Mouse (Mus musculus): ENCODE results near the gene Htr6.

Htr6 gene

DNA sequence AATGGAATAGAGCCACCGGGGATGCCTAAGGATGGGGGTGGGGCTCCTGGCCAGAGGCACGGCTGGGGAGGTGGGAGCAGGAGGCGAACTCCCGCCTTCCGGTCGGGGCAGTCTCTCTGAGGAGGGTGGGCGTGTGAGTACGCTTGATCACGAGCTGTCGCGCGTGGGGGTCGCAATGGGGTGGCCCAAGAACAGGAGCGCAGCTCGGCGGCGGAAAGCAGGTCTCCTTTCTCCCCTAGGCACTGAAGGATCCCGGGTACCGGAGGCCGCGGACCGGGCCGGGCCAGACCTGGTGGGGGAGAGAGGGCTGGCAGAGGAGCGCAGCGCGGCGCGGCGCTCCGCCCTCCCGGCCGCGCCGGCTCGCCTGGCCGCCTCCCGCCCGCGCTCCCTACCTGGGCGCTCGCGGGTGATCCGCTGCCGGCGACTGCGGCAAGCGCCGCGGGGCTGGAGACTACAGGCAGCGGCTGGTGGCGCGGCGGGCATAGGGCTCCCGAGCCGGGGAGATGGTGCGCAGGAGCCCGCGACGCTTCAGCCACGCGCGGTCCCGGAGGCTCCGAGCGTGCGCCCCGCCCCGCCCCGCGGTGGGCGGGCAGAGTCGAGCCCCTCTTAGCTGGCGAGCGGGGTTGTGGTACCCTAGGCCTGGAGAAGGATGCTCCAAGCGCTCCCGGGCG lies at the start of gene Htr6:
TSS of gene Htr6 (minus strand) at position 530 of the 671 bp plus-strand sequence.
- no peak for DNase-seq

DNA sequence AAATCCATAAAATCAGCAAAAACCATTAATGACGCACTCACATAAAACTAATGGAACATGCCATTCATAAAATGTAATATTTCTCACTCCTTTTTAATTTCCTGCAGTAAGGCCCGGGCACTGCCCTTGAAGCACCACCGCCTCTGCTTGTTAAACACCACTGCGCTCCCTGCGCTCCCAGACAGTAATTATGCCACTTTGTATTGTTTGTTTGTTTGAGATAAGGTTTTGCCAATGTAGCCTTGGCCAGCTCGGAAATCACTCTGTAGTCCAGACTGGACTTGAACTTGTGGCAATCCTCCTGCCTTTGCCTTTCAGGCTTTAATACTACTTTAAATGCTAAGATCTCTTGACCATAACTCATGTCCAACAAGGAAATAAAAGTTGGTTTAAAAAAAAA lies 49.6 kb upstream of the Htr6 start:
- DNase-seq: no peak

DNA sequence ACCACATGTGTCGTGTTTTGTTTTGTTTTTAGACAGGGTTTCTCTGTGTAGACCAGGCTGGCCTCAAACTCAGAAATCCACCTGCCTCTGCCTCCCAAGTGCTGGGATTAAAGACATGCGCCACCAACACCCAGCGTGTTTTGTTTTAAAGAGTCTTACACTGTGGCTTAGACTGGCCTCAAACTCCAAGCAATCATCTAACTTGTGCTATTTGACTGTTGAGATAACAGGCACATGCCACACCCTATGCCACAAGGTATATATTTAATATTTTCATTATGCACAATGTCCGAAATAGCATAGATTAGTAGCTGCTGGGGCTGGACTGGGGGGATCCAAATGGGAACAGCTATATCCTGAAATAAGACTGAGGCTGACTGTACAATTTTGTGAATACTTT lies 47.2 kb upstream of the Htr6 start:
- DNase-seq: no peak

DNA sequence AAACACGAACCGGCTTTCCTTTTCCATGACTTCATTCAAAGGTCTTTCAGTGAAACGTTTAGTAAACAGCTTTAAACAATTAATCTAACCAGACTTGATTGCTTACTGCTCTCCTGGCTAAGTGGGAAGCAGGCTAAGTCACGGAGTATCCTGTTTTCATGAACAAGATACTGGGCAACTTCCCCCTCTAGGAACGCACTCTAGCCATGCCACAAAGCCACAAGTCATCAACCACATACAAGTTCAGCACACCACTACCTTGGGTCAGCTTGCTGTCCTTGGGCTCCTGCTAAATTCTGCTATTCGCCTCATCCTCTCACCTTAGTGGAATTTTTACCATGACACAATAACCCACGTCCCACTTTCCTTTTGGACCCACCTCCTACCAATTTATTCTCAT lies 45.6 kb upstream of the Htr6 start:
- DNase-seq: no peak

DNA sequence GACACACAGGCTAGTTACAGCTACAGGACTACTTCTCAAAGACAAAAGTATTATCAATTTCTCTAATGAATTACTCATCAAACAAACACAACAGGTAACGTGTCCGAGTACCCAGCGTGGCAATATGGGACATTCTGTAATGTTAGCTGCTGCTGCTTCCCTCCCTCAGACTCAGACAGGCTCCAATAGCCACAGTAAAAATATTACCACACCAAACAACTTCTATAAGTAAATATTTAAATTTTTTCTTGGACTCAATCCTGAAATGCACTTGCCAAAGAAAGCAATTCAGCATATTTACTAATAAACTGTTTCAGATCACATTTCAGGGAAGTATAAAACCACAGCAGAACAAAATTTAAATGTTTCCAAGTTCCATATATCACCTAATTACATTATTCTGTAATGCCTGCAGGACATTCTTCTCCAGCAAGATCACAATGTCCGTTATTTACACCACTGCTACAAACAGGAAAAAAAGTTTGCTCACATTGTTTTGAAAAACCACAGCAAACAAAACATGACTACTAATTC lies 45.0 kb upstream of the Htr6 start:
- no peak for DNase-seq

DNA sequence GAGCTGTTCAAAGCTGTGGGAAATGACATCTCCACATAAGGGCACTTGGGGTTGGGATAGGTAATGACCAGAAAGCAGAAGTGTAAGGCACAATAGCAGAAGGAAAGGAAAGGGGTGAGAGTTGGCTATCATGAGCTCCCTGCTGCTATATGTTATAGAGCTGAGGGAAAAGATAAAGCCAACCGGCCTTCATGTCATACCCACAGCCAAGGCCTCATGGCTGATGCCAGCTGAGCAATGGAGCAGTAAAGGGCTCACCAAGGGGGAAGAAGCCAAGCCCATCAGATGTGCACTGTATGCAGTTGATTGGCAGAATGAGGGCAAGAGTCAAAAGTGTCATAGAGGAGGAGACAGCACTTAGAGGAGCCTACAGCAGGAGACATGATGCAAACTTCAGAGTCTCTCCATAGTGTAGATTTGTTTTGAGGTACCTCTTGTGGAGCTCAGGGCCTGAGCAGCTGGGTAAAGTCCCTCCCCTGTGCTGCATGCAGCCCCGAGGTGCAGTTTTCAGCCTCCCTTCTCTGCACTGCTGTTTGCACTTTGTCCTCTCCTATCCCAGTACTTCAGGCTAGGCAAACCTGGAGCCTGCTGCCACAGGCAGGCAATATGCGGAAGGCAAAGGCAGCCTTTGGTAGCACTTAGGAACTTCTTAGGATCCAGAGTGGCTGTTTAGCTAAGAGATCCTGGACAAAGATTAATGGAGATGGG lies 41.1 kb upstream of the Htr6 start:
- no peak for DNase-seq

DNA sequence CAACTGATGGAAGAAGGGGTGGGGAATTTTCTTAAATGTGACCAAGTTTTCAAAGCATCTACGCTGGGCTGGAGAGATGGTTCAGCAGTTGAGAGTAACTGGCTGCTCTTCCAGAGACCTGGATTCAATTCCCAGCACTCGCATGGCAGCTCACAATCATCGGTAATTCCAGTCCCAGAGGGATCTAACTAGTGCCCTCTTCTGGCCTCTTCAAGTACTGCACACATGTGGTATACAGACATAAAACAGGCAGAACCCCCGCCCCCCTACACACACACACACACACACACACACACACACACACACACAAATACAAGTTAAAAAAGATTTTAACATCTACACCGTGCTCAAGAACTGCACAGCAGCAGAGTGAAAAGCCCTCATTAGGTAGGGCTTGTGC lies 40.4 kb upstream of the Htr6 start:
- no peak for DNase-seq

DNA sequence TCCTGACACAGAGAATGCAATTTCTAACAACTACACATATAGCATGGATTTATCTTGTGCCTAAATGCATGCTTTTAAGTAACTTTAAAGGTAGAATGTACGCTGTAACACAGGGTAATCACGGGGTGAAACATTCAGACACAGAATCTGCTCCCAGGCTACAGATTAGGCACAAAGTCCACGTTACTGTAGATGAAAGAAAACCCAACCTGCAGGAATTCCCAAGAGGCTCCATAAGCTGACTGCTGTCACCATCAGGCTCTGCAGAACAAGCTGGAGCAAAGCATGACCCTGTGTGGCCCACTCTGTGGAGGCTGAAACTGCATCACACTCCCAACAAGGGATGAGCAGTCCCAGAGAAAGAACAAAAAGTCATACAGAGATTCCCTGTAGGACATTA lies 37.1 kb upstream of the Htr6 start:
- DNase-seq: no peak

DNA sequence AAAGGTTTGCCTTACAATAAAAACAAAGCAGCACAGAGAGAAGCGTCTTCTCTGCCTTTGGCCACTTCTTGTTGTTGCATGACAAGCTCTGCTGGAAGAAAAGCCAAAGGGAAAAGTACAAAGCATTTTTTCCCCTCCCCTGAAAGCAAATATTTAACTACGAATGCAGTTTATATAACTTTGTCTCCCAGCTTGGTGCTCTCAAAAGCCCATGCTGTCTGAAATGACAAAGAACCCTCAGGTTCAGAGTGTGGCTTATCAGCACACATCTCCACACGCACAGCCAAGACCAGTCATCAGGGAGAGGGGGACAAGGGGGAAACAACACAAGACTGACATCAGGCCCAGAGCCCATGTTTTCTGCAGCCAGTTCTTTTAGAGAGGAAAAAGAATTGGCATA lies 36.1 kb upstream of the Htr6 start:
- no peak for DNase-seq

DNA sequence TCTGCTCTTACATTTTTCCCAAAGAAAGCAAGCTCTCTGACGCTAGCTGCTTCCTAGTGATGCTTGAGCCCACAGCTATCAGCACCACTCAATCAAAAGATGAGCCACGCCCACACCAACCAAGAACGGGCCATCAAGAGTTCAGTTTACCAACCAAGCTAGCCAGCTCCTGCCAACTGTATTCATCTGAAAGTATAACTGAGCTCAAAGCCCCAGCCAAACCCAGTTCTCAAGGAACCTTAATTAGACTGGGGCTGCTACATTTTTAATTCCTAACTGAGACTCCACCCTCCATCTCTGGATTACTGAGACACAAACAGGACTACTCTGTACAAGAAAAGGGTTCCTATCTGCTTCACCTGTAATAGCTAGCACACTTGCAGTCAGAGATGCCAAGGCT lies 35.5 kb upstream of the Htr6 start:
- no peak for DNase-seq

DNA sequence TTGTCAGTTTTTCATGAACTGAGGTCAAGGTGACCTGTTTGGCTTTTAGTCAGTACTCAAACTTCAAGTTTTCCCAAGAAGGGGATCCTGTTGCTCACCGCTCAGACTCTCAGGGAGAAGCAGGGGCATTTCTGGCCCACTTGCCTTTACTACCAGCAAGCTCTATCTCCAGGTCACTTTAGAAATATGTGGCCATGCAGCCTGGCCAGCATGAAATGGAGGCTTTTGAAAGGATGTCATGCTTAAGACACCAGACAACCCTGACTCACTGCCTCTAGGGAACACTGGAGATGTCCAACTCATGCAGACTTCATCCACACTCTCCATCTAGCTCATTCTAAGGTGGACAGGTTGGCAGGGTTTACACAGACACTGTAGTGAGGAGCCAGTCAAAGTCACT lies 30.1 kb upstream of the Htr6 start:
- DNase-seq: no peak

DNA sequence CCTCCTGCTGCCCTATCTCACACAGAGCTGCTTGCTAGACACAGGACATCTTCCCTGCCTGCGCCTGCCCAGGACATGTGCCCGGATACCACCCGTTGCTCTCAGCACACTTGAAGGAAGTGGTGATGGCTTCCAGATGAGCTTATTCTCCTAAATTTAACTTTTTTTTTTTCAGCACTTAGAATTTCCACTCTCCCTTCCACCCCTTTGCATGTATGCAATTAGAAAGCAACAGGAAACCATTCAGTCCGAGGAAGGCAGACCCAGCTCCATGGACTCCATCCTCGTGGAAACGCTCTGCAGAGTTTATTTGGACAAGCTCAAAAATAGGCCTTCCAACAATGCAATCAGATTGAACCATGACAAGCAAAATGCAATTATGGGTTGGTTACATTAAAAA lies 26.2 kb upstream of the Htr6 start:
- no peak for DNase-seq

DNA sequence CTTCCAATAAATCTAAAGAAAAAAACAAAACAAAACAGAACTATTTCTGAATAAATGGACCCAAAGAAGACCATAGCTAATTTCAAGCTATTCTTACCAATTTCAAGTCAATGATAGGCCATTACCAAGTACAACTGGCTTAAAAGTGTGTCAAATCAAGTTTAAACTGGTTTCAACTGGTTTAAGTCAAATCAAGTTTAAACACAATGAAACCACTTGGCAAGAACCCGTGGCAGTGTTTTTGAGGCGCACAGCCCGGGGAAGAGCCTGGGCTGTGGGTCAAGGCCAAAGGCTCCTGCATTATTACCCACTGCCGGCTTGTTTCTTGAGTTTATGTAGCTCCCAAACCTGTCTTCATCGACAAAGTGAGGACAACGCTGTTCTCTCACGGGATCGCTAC lies 25.0 kb upstream of the Htr6 start:
- DNase-seq: no peak

DNA sequence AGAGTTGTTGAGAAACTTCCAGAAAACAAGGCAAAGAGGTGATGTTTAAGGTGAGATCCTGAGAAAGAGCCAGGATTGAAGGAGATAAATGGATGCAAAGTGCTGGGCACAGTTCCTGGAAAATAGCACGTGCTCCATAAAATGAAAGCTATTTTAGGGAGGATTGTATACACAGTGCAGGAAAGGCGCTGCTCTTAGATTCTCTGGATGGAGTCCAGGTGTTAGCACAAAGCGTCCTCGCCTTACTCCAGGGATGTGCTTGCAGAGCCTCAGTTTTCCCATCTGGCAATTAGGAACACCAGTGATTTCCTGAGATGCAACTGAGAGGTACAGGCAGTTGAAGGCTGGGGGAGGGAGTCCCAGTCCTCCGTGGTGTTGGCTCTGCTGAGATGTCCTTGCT lies 20.8 kb upstream of the Htr6 start:
- no peak for DNase-seq

DNA sequence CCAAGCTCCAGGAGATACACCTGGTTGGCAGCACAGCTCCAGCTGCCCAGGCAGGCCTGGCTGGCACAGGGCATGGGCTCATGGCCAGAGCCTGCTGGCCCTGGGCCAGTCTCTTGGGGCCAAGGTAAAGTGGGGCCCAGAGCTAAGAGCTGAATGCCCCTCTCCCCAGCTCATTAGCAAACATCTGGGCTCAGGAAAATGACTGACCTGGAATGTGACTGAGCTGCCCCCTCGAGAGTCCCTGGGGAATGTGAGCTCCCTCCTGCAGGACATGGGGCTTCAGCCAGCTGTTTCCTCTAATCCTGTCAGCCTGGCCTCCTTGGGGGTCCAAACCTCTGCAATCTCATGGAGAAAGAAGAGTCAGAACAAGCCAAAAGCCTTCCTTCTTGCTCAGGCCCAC lies 20.0 kb upstream of the Htr6 start:
- no peak for DNase-seq

DNA sequence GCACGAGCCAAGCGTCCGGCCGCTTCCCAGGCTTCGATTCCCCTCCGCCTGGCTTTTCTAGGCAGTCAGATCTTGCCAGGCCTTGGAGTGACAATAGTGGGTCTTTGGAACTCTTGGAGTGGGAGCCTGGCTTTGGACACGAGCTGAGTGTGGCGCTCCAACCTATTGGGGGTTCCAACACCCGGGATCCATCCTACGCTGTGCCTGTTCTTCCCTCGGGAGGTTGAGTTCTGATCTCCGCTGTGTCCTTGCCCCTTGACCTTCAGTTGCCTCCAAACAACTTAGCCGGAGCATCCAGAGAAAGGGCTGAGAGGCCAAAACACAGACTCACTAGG lies 17.8 kb upstream of the Htr6 start:
- DNase-seq: no peak

DNA sequence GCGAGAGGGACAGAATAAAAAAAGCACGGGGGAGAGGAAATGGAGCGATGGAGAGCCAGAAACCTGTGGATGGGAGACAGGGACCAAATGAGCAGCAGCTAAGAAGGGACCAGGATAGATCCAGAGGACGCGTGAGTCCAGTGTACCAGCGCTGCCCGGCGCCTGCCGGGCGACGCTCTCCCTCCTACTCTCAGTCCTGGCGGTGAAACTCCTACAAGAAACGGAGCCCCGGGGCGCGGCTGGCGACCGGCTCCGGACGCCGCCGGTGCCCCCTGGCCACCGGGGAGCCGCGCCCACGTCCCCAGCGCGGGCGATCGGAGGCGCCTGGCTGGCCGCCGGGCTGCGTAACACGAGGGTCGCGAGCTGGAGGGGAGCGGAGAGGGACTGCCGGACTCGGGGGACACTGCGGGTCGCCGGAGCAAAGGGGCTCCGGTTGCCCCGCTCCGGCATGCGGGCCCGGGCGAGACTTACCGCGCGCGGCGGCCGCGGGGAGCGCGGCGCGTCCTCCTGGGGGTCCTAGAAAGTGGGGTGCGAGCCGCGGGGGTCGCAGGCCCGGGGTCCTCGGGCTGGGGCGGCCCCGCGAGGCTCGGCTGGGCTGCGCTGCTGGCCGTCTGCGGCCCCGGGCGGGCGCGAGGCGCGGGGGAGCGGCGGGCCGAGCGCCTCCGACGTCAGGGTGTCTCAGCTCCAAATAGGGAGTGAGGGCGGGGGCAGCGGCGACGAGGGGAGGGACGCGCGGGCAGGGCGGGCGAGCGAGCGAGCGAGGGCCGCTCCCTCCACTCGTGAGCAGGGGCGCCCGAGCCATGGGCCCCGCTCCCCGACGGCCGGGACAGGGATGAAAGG lies 17.2 kb upstream of the Htr6 start, which contains the start of gene Nbl1:
TSS of gene Nbl1 (minus strand) at position 638 of the 840 bp plus-strand sequence.
- no peak for DNase-seq

DNA sequence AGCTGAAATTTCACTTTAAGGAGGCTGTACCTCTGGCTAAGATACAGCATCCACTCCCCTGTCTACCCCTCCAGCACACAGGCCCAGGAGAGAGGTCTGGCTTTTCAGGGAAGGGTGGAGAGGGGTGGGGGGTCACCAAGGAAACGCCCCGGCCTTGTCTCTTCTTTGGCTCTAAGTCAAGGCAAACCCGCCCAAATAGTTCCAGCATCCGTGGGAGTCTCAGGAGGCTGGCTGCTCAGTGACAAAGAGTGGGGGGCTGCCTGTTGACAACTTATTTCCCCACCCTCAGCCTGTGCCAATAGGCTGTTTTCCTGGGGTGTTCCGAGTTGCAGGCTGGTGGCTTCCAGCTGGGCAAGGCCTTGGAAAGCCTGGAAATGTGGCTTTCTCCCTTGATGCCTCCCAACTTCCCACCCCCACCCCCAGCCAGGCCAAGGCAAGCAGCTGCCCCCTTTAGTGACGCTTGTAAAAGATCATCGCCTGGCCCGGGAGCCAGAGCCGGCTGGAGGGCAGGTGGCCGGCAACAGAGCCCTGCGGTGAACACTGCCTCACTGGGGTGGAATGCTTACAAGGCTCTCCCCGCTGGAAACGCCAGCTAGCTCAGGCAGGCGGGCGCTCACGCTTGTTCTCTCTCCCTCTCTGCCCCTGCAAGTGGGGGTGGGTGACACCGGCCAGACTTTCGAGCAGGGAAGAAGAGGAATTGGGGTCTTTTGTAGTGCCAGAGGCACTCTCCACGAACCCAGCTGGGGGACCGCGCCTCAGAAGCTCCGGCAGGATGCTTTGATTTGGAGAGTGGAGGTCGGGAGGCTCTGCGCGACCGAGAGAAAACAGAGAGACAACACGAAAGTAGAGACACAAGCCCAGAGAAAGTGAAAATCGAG lies 16.3 kb upstream of the Htr6 start:
- DNase-seq: no peak

DNA sequence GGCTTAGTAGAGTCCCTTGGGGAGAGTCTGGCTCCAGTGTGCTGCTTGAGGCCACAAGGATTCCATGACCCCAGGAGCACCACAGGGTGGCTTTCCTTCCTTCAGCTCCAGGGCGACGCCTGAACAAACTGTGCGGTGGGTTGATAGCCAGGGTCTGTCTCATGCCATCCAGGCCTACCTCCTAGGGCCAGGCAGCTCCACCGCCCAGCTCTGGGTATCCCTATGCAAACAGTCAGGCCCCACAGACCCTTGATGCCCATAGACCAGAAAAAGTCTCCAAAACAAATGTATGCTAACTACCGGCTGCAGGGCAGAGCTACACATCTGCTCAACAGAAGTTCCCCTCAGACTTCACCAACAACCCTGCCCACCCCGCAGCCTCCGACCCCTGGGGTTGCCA lies 15.7 kb upstream of the Htr6 start:
- DNase-seq: no peak

DNA sequence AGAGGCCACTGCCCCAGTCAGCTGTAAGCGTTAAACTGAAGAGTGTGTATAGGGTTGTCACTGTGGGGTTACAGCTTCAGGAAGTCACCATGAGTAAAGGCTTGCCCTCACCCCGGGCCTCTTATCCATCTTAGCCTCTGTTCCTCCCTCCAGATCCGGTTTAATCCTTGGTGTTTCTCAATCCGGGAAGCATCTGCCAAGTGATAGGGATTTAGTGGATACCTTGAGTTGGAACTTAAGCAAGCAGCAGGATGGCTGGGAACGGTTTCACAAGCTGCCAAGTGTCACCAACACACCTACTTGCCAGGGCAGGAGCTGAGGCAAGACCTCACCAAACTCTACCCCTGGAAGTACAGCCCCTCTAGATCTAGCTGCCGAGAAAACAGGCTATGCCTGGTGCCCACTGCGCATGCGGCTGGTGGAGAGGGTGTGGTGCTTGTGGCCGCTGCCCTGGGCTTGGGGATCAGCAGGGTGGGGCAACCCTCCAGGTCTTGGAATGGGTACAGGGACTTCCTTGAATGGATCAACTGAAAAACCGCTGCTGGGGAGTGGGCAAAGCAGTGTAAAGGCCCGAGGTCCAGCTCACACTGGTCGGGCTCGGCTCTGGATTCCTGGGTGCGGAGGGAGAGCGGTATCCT lies 15.1 kb upstream of the Htr6 start:
- no peak for DNase-seq

DNA sequence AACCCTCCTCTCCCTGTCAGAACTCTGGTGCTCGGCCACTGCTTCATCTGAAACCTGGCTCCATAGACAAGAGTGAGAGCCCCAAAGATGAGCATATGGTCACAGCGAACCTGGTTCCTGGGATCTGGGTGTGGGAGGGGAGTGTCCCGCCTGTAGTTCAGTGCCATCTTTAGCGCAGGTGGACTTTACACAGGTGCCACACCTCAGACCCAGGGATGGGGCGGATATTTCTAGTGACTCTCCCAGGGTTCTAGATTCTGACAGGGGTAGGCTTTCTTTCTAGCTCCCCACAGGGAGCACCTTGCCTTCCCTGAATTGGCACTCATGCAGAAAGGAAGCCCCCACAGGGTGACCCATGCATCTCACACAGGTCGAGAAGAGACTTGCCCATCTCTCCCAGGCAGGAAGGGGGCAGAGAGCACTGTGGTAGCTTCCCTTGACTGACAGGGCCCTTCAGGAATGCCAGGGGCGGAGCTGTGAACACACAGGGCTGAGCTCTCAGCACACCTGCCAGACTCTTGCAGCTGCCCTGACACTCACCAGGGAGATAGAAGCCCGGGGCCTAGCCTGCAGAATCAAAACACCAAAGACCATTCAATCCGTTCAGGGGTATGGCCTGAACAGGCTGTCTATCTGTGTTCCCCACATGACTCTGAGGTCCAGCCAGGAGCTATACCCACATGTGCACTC lies 13.8 kb upstream of the Htr6 start:
- no peak for DNase-seq

DNA sequence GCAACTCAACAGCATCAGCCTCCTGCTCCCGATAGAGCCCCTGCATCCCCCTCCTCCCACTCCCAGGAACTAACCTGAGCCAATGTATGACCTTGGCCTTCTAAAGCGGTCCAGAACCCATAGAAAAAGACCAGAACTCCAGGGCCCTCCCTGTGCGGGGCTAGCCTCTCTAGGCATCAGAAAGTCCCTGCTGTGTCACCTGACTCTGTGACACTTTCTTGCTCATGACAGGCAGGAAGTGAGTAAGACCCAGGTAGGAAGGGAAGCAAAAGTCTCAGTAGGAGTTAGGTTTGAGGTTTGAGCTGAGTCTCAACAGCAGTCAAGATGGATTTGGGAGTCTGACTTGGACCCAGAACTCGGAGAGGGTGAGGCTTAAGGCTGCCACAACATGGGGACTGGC lies 11.6 kb upstream of the Htr6 start:
- DNase-seq: no peak
